Mouse (Mus musculus) stomach, embryonic 15.5 days (tissue): ENCODE measurements around the gene Mfsd2a. TPM values are rescaled to one million over a fixed set of nuclear protein-coding genes. Genes with fewer than 3 reads are reported as not detected.

Source experiments
- ATAC-seq: fragments of 200-750 bp; cut with Nextera tagmentation; 2 replicates; pipeline ENCODE4 v1.8.0; 2017; ENCODE audit warnings: low read depth, moderate number of reproducible peaks, moderate TSS enrichment; ENCODE audit not compliant: insufficient read depth, low FRiP score
- H3K27ac ChIP-seq: fragments of 300-500 bp; sonication (generic); 2 replicates; pipeline ENCODE4 v1.5.1; 2015; ENCODE audit warnings: mild to moderate bottlenecking, inconsistent platforms
- H3K27me3 ChIP-seq: fragments of 300-500 bp; sonication (generic); replicated peaks from 2 replicates; pipeline ENCODE4 v1.6.1; 2015; ENCODE audit warnings: inconsistent platforms
- H3K36me3 ChIP-seq: fragments of 300-500 bp; sonication (generic); 2 replicates; pipeline ENCODE4 v1.6.1; 2015; ENCODE audit warnings: inconsistent platforms
- H3K4me1 ChIP-seq: fragments of 300-500 bp; sonication (generic); 2 replicates; pipeline ENCODE4 v1.6.1; 2015; ENCODE audit warnings: inconsistent platforms
- H3K4me2 ChIP-seq: fragments of 300-500 bp; sonication (generic); 2 replicates; pipeline ENCODE4 v1.6.1; 2015; ENCODE audit warnings: mild to moderate bottlenecking, inconsistent platforms
- H3K4me3 ChIP-seq: fragments of 300-500 bp; sonication (generic); replicated peaks from 2 replicates; pipeline ENCODE4 v1.5.1; 2015; ENCODE audit warnings: inconsistent platforms
- H3K9ac ChIP-seq: fragments of 300-500 bp; sonication (generic); 2 replicates; pipeline ENCODE4 v1.6.1; 2015; ENCODE audit warnings: inconsistent platforms
- H3K9me3 ChIP-seq: fragments of 300-500 bp; sonication (generic); 2 replicates; pipeline ENCODE4 v1.6.1; 2016; ENCODE audit warnings: inconsistent platforms
- WGBS: fragments of 180-500 bp; shearing (Covaris S2); methylation state at CpG from one replicate; pipeline ENCODE4 v1.1.7; 2015; 5-methylcytosine and 5-hydroxymethylcytosine counted together
- polyA plus RNA-seq: library from polyadenylated mRNA; unstranded; fragments of >200 nt; fragmentation: Nextera tagmentation; extraction: Ambion mirVana; gene quantifications from 2 replicates; pipeline ENCODE4 v1.2.1, GENCODE M21; 2015

The Mfsd2a gene
- polyA plus RNA-seq, 1 experiment from 2014 or later: 4.1 TPM

DNA sequence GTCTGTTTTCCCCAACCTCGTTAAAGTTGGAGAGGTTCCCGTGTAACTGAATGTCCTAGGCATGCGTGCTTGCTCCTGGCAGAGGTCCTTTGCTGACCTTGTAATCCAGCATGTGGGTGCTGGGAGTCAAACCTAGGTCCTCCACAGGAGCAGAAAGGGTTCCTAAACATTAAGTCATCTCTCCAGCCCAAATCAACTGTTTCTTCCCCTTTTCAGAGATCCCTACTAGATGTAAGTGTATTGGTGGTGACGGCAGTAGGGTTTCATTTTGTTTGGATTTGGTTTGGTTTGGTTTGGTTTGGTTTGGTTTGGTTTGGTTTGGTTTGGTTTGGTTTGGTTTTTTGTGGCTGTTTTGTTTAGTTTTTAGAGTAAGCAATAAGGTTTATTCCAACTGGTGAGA, 63.2 kb downstream of the Mfsd2a start:
- Histone ChIP-seq H3K4me2 (no peak overlapping the region), H3K27me3 (no peaks in the 10 kb centered on the region), H3K9ac (no peak overlapping the region), H3K27ac (no peak overlapping the region), H3K4me3 (no peak overlapping the region), H3K9me3 (no peaks in the 10 kb centered on the region), H3K4me1 (no peaks in the 10 kb centered on the region), H3K36me3 (no peaks in the 10 kb centered on the region)
- WGBS: 68% methylated on average over 4 of the region's 4 CpGs
- ATAC-seq: no peak

Other genes starting within 250 kb of the Mfsd2a start
- gene Ppt1, start 124.9 kb downstream of the Mfsd2a start, polyA plus RNA-seq: 73.9 and 80.4 TPM in 2 replicates
- 71.0 and 74.8 TPM in 2 replicates for gene Cap1, start 75.1 kb downstream of the Mfsd2a start, polyA plus RNA-seq
- gene Mycl, start 34.5 kb upstream of the Mfsd2a start, polyA plus RNA-seq: 20.6 and 21.3 TPM in 2 replicates
- 18.3 and 20.4 TPM in 2 replicates for gene Trit1, start 55.4 kb upstream of the Mfsd2a start, polyA plus RNA-seq
- 0.54 and 0.81 TPM in 2 replicates for gene Bmp8b, start 144.0 kb upstream of the Mfsd2a start, polyA plus RNA-seq
- gene Oxct2b, start 155.1 kb upstream of the Mfsd2a start, polyA plus RNA-seq: 0.18 and 0.30 TPM in 2 replicates
- 89.9 and 95.1 TPM in 2 replicates for gene Ppie, start 178.8 kb upstream of the Mfsd2a start, polyA plus RNA-seq
- gene Hpcal4, start 222.0 kb upstream of the Mfsd2a start, polyA plus RNA-seq: 3.5 and 3.6 TPM in 2 replicates
- not detected in 2 replicates for gene Nt5c1a, start 240.3 kb upstream of the Mfsd2a start, polyA plus RNA-seq